Mouse (Mus musculus): ENCODE results near the gene Cep128. TPM values are rescaled to one million over a fixed set of nuclear protein-coding genes. Genes with fewer than 3 reads are reported as not detected.

Cep128 gene
- total RNA-seq, 2 experiments from 2014 or later, result 4.8 to 5.5 TPM

GRCm38 (mm10) chr12:90961386-90962017 lies 422.7 kb downstream of the Cep128 start:
- DNase-seq, result no peak

DNA sequence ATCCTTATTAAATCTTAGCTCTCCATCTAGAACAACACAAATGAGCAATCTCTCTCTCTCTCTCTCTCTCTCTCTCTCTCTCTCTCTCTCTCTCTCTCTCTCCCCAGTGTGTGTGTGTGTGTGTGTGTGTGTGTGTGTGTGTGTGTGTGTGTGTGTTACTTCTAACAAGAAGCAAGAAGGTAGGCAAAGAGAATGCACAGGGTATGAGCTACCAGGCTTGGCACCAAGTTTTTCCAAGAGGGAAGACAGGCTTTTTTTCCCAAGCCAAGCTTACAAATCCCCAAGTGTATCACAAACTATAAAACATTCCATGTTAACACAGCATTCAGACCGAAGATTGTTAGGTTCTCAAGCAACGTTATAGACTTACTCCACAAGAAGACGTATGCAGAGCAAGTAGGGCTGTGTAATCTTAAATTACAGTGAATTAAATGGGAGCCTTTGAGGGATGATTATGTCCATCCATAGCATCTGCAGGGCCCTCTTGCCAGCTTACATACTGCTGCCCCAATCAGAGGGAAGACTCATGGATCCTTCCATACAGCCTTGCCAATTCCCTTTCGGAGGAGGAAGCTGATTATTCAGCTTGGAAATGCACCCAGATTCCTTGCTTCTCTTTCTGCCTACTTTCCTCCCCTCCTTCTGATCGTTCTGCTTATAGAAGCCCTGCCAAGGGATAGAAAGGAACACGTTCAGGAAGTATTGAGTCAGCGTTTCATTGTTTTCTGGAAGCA lies 429.3 kb downstream of the Cep128 start:
- no peak for DNase-seq

Small RNA genes lying within 50 kb of the gene (microRNA-seq; reads per million reads assigned to microRNA genes)
- gene Gm44370, result not detected

Other genes starting within 250 kb of the Cep128 start
- 1 to 10 TPM; 2.4 to 6.7 TPM for gene Tshr, start 154 bp upstream of the Cep128 start, total RNA-seq (2021)
- gene Gtf2a1, start 206.1 kb upstream of the Cep128 start, total RNA-seq (2021), result 10 to 100 TPM; 34.9 to 51.0 TPM